In genomic region chr1:91055744-91056143, GRCm38 (mm10) we compare ENCODE assay signal across 11 mouse cellular contexts. TPM values are rescaled to one million over a fixed set of nuclear protein-coding genes. Genes with fewer than 3 reads are reported as not detected.
DNase-seq lines count a peak whose midpoint lies in the region; ATAC-seq lines count a peak whose summit lies in the region.
"Had no signal": no experiment of that assay in that cellular context is flagged by ENCODE, and none has a peak within 500 bp of the region (broad histone marks: within the 10 kb centered on the region; RNA-seq: fewer than 3 reads in every experiment).

No protein-coding gene starts in this region.

- no peak for ATAC-seq in lung, embryonic 15.5 days (ENCODE audit: borderline replicate concordance, extremely low read depth, low FRiP score, low TSS enrichment)
- no peak for ATAC-seq in intestine, embryonic 14.5 days (replicated peaks; ENCODE audit: low FRiP score, low TSS enrichment, low read depth)
- ATAC-seq: forebrain, embryonic 13.5 days had no signal

- H3K27ac ChIP-seq in lung, embryonic 15.5 days: peak overlapping the region; percentile 96
- peak overlapping the region; percentile 59; the same call in 1 of the 2 replicates for H3K27ac ChIP-seq in intestine, embryonic 14.5 days (ENCODE audit: low read depth)
- H3K27ac ChIP-seq: forebrain, embryonic 13.5 days; hindbrain, embryonic 14.5 days had no signal

- DNase-seq in heart, adult 11 months: peak; percentile 95
- DNase-seq in heart, adult 18-20 months: no peak
- no peak for DNase-seq in lung, postnatal 36 days
- no peak for DNase-seq in intestine, embryonic 14.5 days (ENCODE audit: low spot score)
- peak; percentile 49 for DNase-seq in naive thymus-derived CD4-positive, alpha-beta T cell, adult 2 months (ENCODE audit: low read depth)
- DNase-seq in urinary bladder, adult 2 months (ENCODE audit: low spot score): no peak
- no peak for DNase-seq in ovary, adult 18-20 months (ENCODE audit: low spot score)
- DNase-seq: cerebellum, postnatal 36 days had no signal

- no peak overlapping the region; the same call in 1 of the 2 replicates for H3K9ac ChIP-seq in lung, embryonic 15.5 days
- H3K9ac ChIP-seq in intestine, embryonic 14.5 days (ENCODE audit: low read length): no peak overlapping the region
- H3K9ac ChIP-seq: forebrain, embryonic 13.5 days; hindbrain, embryonic 14.5 days had no signal

- 45% methylated on average over 9 of the region's 9 CpGs for WGBS in lung, embryonic 15.5 days
- WGBS in intestine, embryonic 14.5 days: 68% methylated on average over 9 of the region's 9 CpGs

- peak overlapping the region; percentile 61 for H3K4me3 ChIP-seq in lung, embryonic 15.5 days
- H3K4me3 ChIP-seq in intestine, embryonic 14.5 days (ENCODE audit: low read depth, low read length): no peak overlapping the region
- H3K4me3 ChIP-seq: forebrain, embryonic 13.5 days had no signal

- H3K4me1 ChIP-seq in lung, embryonic 15.5 days: peaks cover 63% of the 10 kb centered on the region
- H3K4me1 ChIP-seq in intestine, embryonic 14.5 days (replicated peaks; ENCODE audit: control insufficient read depth, insufficient read depth, low read length): peaks cover 56% of the 10 kb centered on the region

- H3K9me3 ChIP-seq in lung, embryonic 15.5 days: no peaks in the 10 kb centered on the region
- no peaks in the 10 kb centered on the region for H3K9me3 ChIP-seq in intestine, embryonic 14.5 days (ENCODE audit: control insufficient read depth, low read length)
- H3K9me3 ChIP-seq: forebrain, embryonic 13.5 days had no signal

- H3K27me3 ChIP-seq in lung, embryonic 15.5 days: no peaks in the 10 kb centered on the region
- H3K27me3 ChIP-seq in intestine, embryonic 14.5 days (replicated peaks; ENCODE audit: control insufficient read depth, insufficient read depth, low read length): no peaks in the 10 kb centered on the region

- H3K4me2 ChIP-seq in lung, embryonic 15.5 days: peak overlapping the region; percentile 95
- peak overlapping the region; percentile 95 for H3K4me2 ChIP-seq in intestine, embryonic 14.5 days (ENCODE audit: low read length)
- H3K4me2 ChIP-seq: forebrain, embryonic 13.5 days; hindbrain, embryonic 14.5 days had no signal

- no peaks in the 10 kb centered on the region for H3K36me3 ChIP-seq in lung, embryonic 15.5 days
- no peaks in the 10 kb centered on the region for H3K36me3 ChIP-seq in intestine, embryonic 14.5 days (ENCODE audit: control insufficient read depth, insufficient read depth, low read length)

RNA-seq across cellular contexts. Expression of gene Lrrfip1, which starts 57.2 kb away (rescaled TPM):
- total RNA-seq in heart, adult 18-20 months (2021): 10 to 100 TPM; 62.9 to 67.0 TPM
- polyA plus RNA-seq in lung, embryonic 15.5 days (2015; fragmentation: Nextera tagmentation; extraction: Ambion mirVana): 54.8 and 60.6 TPM in 2 replicates
- polyA plus RNA-seq in intestine, embryonic 14.5 days (2014; fragmentation: Nextera tagmentation; extraction: Ambion mirVana): 60.4 and 65.3 TPM in 2 replicates
- 125 and 127 TPM in 2 replicates for polyA plus RNA-seq in urinary bladder, adult 2 months (2012; rRNA removed)

Comparison
In these comparisons a context has a peak if more than half of its experiments do, and no peak if none do; other contexts are left out.
1. DNase-seq: peak in heart, adult 11 months (single experiment) and naive thymus-derived CD4-positive, alpha-beta T cell, adult 2 months (single experiment); none in heart, adult 18-20 months (0 of 2), lung, postnatal 36 days (single experiment), intestine, embryonic 14.5 days (single experiment), urinary bladder, adult 2 months (single experiment) and ovary, adult 18-20 months (single experiment).